Mouse (Mus musculus) stomach, postnatal 0 days (tissue): ENCODE data around the gene Kti12.

Experiments used
- CTCF ChIP-seq: IDR thresholded peaks from 2 replicates; pipeline ENCODE4 v1.5.1; 2016; ENCODE audit warnings: antibody characterized with exemption, low read depth, mild to moderate bottlenecking, moderate library complexity
- EP300 ChIP-seq: optimal IDR thresholded peaks from 2 replicates; pipeline ENCODE3; 2016; ENCODE audit warnings: antibody characterized with exemption

- TF ChIP-seq EP300 (no peak), CTCF (no peak)
Measured at GRCm38 (mm10) chr4:108835496-108835895, 12.1 kb upstream of the Kti12 start.
